Mouse (Mus musculus) olfactory bulb, adult 2 months (tissue): ENCODE measurements at regions not wholly inside any gene's neighbourhood (a gene's known extent, or its start where the extent isn't known, plus 50 kb on each side); places are given as distances from the start of the nearest gene placed in this dataset.

Experiments
- CTCF ChIP-seq: fragments of 200-500 bp; IDR thresholded peaks from 2 replicates; pipeline ENCODE4 v1.5.1; 2012; ENCODE audit warnings: low read depth, mild to moderate bottlenecking, low read length, moderate library complexity; ENCODE audit not compliant: insufficient read depth
- POLR2A ChIP-seq: fragments of 200-500 bp; IDR thresholded peaks from 2 replicates; pipeline ENCODE4 v1.6.1; 2012; ENCODE audit warnings: mild to moderate bottlenecking, low read depth, low read length, moderate library complexity; ENCODE audit not compliant: insufficient read depth

DNA sequence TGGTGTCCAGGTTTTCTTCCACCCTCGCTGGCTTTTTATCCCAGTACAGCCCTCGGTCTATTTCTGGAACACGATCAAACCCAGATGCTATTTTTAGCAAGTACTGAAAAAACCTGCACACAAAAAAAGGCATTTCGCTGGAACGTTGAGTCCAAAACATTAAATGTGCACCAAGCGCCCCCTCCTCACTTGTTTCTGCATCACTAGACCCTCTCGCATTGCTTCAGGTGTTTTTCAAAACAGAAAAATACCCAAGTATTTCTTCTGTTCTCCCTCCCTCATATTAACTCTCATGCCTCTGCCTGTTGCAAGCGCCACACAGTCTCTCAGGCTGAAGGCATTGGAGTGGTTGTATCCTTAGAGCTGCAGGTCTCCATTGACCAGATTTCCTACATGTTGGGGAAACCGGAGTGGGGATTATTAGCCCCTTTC, 88.4 kb upstream of the Hsd17b12 start:
- TF ChIP-seq CTCF (no peak), POLR2A (no peak)
